Mouse (Mus musculus): Measurements from ENCODE around the gene Nmnat2. TPM values are rescaled to one million over a fixed set of nuclear protein-coding genes. Genes with fewer than 3 reads are reported as not detected.

The Nmnat2 gene
- total and polyA plus RNA-seq, 3 experiments = 1.3 to 2.8 TPM; not detected in 1

- TF ChIP-seq CTCF (IDR thresholded peaks at IDR 0.05 in 2 of 3, conservative IDR thresholded peaks at IDR 0.05 in 1 of 3; ENCODE audit: control insufficient read depth in 1 of 3, insufficient read depth in 1 of 3, low read depth in 2 of 3, low read length in 3 of 3, poor library complexity in 1 of 3, severe bottlenecking in 1 of 3) (peak; percentile 60 to 88 (median 79)), ZMIZ1 (IDR thresholded peaks at IDR 0.05; ENCODE audit: low read depth, low read length) (no peak), CHD1 (IDR thresholded peaks at IDR 0.05; ENCODE audit: low read depth, low read length) (no peak)
Observed at GRCm38 (mm10) chr1:153092237-153092975, 137.6 kb downstream of the Nmnat2 start (continued).

- H3K4me3 ChIP-seq (ENCODE audit: control insufficient read depth in 1 of 2, insufficient read depth in 1 of 2, low read depth in 2 of 2, low read length in 2 of 2) = no peak overlapping the region
Observed at GRCm38 (mm10) chr1:153093172-153093571, 138.4 kb downstream of the Nmnat2 start.

GRCm38 (mm10) chr1:153093581-153093980 is 138.8 kb downstream of the Nmnat2 start:
- Histone ChIP-seq H3K79me2 (ENCODE audit: control insufficient read depth, insufficient read depth, low read length, poor library complexity) (no peaks in the 10 kb centered on the region), H3K4me3 (ENCODE audit: control insufficient read depth in 1 of 2, insufficient read depth in 1 of 2, low read depth in 2 of 2, low read length in 2 of 2) (no peak overlapping the region), H3K27me3 (ENCODE audit: control insufficient read depth in 1 of 2, insufficient read depth in 2 of 2, low read length in 2 of 2) (no peaks in the 10 kb centered on the region), H3K27ac (ENCODE audit: control insufficient read depth, low read depth, low read length) (no peak overlapping the region), H3K9ac (ENCODE audit: control insufficient read depth, low read depth, low read length, poor library complexity, severe bottlenecking) (no peak overlapping the region), H3K4me1 (ENCODE audit: control insufficient read depth in 1 of 2, insufficient read depth in 2 of 2, low read length in 2 of 2) (peaks cover 2 to 17% of the 10 kb centered on the region in 2 experiments; a peak in 3 of 4 replicates), H3K9me3 (replicated peaks; ENCODE audit: insufficient read depth, low read length) (no peaks in the 10 kb centered on the region), H3K36me3 (ENCODE audit: control insufficient read depth in 1 of 2, insufficient read depth in 2 of 2, low read length in 2 of 2) (peaks cover 0 to 7% of the 10 kb centered on the region in 2 experiments; a peak in 2 of 4 replicates)
- TF ChIP-seq ZC3H11A (IDR thresholded peaks at IDR 0.05; ENCODE audit: low read depth, low read length) (no peak), ETS1 (IDR thresholded peaks at IDR 0.05; ENCODE audit: low read depth, low read length) (no peak)
- DNase-seq (ENCODE audit: low read depth, low spot score) = no peak

More at GRCm38 (mm10) chr1:153093172-153093571, 138.4 kb downstream of the Nmnat2 start:
- Histone ChIP-seq H3K27me3 (ENCODE audit: control insufficient read depth in 1 of 2, insufficient read depth in 2 of 2, low read length in 2 of 2) (no peaks in the 10 kb centered on the region), H3K27ac (ENCODE audit: control insufficient read depth, low read depth, low read length) (no peak overlapping the region), H3K79me2 (ENCODE audit: control insufficient read depth, insufficient read depth, low read length, poor library complexity) (no peaks in the 10 kb centered on the region), H3K9me3 (replicated peaks; ENCODE audit: insufficient read depth, low read length) (no peaks in the 10 kb centered on the region), H3K9ac (ENCODE audit: control insufficient read depth, low read depth, low read length, poor library complexity, severe bottlenecking) (no peak overlapping the region), H3K36me3 (ENCODE audit: control insufficient read depth in 1 of 2, insufficient read depth in 2 of 2, low read length in 2 of 2) (peaks cover 0 to 7% of the 10 kb centered on the region in 2 experiments; a peak in 2 of 4 replicates), H3K4me1 (ENCODE audit: control insufficient read depth in 1 of 2, insufficient read depth in 2 of 2, low read length in 2 of 2) (peaks cover 2 to 17% of the 10 kb centered on the region in 2 experiments; a peak in 3 of 4 replicates)
- TF ChIP-seq GATA1 (IDR thresholded peaks at IDR 0.05; ENCODE audit: low read depth, low read length) (no peak), MYC (IDR thresholded peaks at IDR 0.05; ENCODE audit: low read depth, low read length) (no peak), ELF1 (IDR thresholded peaks at IDR 0.05; ENCODE audit: low read depth, low read length) (no peak), POLR2A (IDR thresholded peaks at IDR 0.05; ENCODE audit: control insufficient read depth in 1 of 2, insufficient read depth in 1 of 2, low read depth in 1 of 2, low read length in 2 of 2, poor library complexity in 1 of 2) (no peak), ZNF384 (IDR thresholded peaks at IDR 0.05; ENCODE audit: low read depth, low read length) (no peak), USF1 (IDR thresholded peaks at IDR 0.05; ENCODE audit: low read depth, low read length) (no peak), NELFE (IDR thresholded peaks at IDR 0.05; ENCODE audit: low read depth, low read length) (no peak), MXI1 (IDR thresholded peaks at IDR 0.05; ENCODE audit: low read depth, low read length) (no peak), SMC3 (IDR thresholded peaks at IDR 0.05; ENCODE audit: low read depth, low read length) (no peak), TAL1 (IDR thresholded peaks at IDR 0.05; ENCODE audit: low read length) (no peak), TCF12 (IDR thresholded peaks at IDR 0.05; ENCODE audit: low read depth, low read length) (no peak), UBTF (IDR thresholded peaks at IDR 0.05; ENCODE audit: borderline replicate concordance, insufficient read depth, low read depth, low read length) (no peak), ZC3H11A (IDR thresholded peaks at IDR 0.05; ENCODE audit: low read depth, low read length) (no peak), MEF2A (IDR thresholded peaks at IDR 0.05; ENCODE audit: extremely low read depth, insufficient replicate concordance, low read depth, low read length, poor library complexity, severe bottlenecking) (no peak), POLR2AphosphoS5 (IDR thresholded peaks at IDR 0.05; ENCODE audit: borderline replicate concordance, low read depth, low read length) (no peak)
- DNase-seq (ENCODE audit: low read depth, low spot score) = no peak

Data from MEL (cell line).